Mouse (Mus musculus): ENCODE results near the gene Gm4131. TPM values are rescaled to one million over a fixed set of nuclear protein-coding genes. Genes with fewer than 3 reads are reported as not detected.

Gene Gm4131
- polyA plus RNA-seq, 2 experiments: not detected

- Histone ChIP-seq H3K4me1 (ENCODE audit: control insufficient read depth, insufficient read depth, low read length) (no peaks in the 10 kb centered on the region), H3K9ac (ENCODE audit: low read depth, low read length, severe bottlenecking) (no peak overlapping the region), H3K4me2 (replicated peaks; ENCODE audit: low read depth, low read length, severe bottlenecking) (no peak overlapping the region), H3K9me3 (ENCODE audit: control insufficient read depth, low read length) (no peaks in the 10 kb centered on the region), H3K4me3 (replicated peaks; ENCODE audit: low read length) (no peak overlapping the region), H3K27me3 (ENCODE audit: control insufficient read depth, insufficient read depth, low read length) (no peaks in the 10 kb centered on the region), H3K36me3 (ENCODE audit: control insufficient read depth, insufficient read depth, low read length) (no peaks in the 10 kb centered on the region), H3K27ac (replicated peaks; ENCODE audit: low read depth, low read length) (no peak overlapping the region)
- DNase-seq (ENCODE audit: low spot score): no peak
- TF ChIP-seq POLR2A (IDR thresholded peaks at IDR 0.05; ENCODE audit: borderline replicate concordance, extremely low read depth, insufficient read depth, insufficient read length): no peak
- ATAC-seq (ENCODE audit: low FRiP score, low read depth): no peak
- 48% methylated on average over 7 of the region's 7 CpGs for WGBS
Observed at GRCm38 (mm10) chr14:62416007-62416741, 150.5 kb downstream of the Gm4131 start.

Other genes with a start within 250 kb of the Gm4131 start
- gene Gucy1b2, start 110.6 kb downstream of the Gm4131 start, polyA plus RNA-seq (2012; rRNA removed): 0.10 and 0.15 TPM in 2 replicates
- 0.07 and 0.10 TPM in 2 replicates for gene Gucy1b2, start 110.6 kb downstream of the Gm4131 start, polyA plus RNA-seq (2014; fragmentation: Nextera tagmentation; extraction: Ambion mirVana)
- gene Fam124a, start 11.2 kb downstream of the Gm4131 start, polyA plus RNA-seq (2012; rRNA removed): 3.5 TPM in 2 replicates
- gene Fam124a, start 11.2 kb downstream of the Gm4131 start, polyA plus RNA-seq (2014; fragmentation: Nextera tagmentation; extraction: Ambion mirVana): 1.9 and 2.7 TPM in 2 replicates
- not detected in 2 replicates for gene Serpine3, start 96.7 kb upstream of the Gm4131 start, polyA plus RNA-seq (2012; rRNA removed)
- not detected in 2 replicates for gene Serpine3, start 96.7 kb upstream of the Gm4131 start, polyA plus RNA-seq (2014; fragmentation: Nextera tagmentation; extraction: Ambion mirVana)
- 16.9 and 18.9 TPM in 2 replicates for gene Ints6, start 194.2 kb upstream of the Gm4131 start, polyA plus RNA-seq (2012; rRNA removed)
- 27.3 and 34.9 TPM in 2 replicates for gene Ints6, start 194.2 kb upstream of the Gm4131 start, polyA plus RNA-seq (2014; fragmentation: Nextera tagmentation; extraction: Ambion mirVana)